Mouse (Mus musculus) testis, adult 2 months (tissue): ENCODE results near the gene Trmt112. TPM values are rescaled to one million over a fixed set of nuclear protein-coding genes. Genes with fewer than 3 reads are reported as not detected.

Source experiments
- H3K27ac ChIP-seq: fragments of 200-500 bp; 2 replicates; pipeline ENCODE4 v1.5.1; 2012; ENCODE audit warnings: low read depth, low read length; ENCODE audit not compliant: control insufficient read depth, insufficient read depth
- H3K27me3 ChIP-seq: fragments of 200-500 bp; 2 replicates; pipeline ENCODE4 v1.6.1; 2012; ENCODE audit warnings: mild to moderate bottlenecking, low read length, moderate library complexity; ENCODE audit not compliant: control insufficient read depth, insufficient read depth
- H3K36me3 ChIP-seq: fragments of 200-500 bp; 2 replicates; pipeline ENCODE4 v1.6.1; 2012; ENCODE audit warnings: mild to moderate bottlenecking, low read length; ENCODE audit not compliant: control insufficient read depth, insufficient read depth
- H3K4me1 ChIP-seq: fragments of 200-500 bp; 2 replicates; pipeline ENCODE4 v1.6.1; 2012; ENCODE audit warnings: low read length; ENCODE audit not compliant: control insufficient read depth, insufficient read depth
- H3K4me3 ChIP-seq: fragments of 200-500 bp; 2 replicates; pipeline ENCODE4 v1.5.1; 2012; ENCODE audit warnings: low read depth, mild to moderate bottlenecking, low read length, moderate library complexity, mixed read lengths; ENCODE audit not compliant: control insufficient read depth
- CTCF ChIP-seq: fragments of 200-500 bp; IDR thresholded peaks from 2 replicates; pipeline ENCODE4 v1.5.1; 2012; ENCODE audit warnings: low read depth, mild to moderate bottlenecking, inconsistent platforms, low read length, moderate library complexity; ENCODE audit not compliant: control insufficient read depth, insufficient read depth, insufficient replicate concordance
- POLR2A ChIP-seq: fragments of 200-500 bp; IDR thresholded peaks from 2 replicates; pipeline ENCODE4 v1.6.1; 2012; ENCODE audit warnings: low read depth, mild to moderate bottlenecking, inconsistent platforms, low read length, moderate library complexity; ENCODE audit not compliant: control insufficient read depth
- polyA plus RNA-seq: library from polyadenylated mRNA; depleted of rRNA; stranded (reverse); fragments of >200 nt; gene quantifications from 2 replicates; pipeline ENCODE4 v1.2.3, GENCODE M21; 2012

The Trmt112 gene
- polyA plus RNA-seq, 1 experiment = 52.9 TPM

DNA sequence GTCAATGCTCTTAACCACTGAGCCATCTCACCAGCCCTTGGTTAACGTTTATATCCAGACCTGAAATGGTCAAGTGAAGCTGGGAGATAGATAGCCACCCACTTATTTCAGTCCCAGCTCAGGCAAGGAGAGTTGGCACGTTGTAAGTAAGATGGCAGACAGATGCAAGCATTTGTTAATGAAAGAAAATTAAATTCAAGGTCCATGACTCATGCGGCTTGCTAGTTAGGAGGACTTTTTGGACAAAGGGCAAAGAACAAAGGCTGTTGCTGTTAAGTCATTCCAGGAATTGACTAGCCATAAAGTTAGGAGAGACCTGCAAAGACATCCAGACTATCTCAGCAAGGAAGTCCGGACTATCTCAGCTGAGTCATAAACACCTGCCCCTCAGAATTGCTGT, 9.9 kb upstream of the Trmt112 start:
- H3K4me3 ChIP-seq = no peak overlapping the region
- no peaks in the 10 kb centered on the region for H3K27me3 ChIP-seq
- H3K4me1 ChIP-seq = no peaks in the 10 kb centered on the region
- H3K27ac ChIP-seq = no peak overlapping the region
- TF ChIP-seq POLR2A = no peak
- no peak for TF ChIP-seq CTCF
- H3K36me3 ChIP-seq = no peaks in the 10 kb centered on the region

DNA sequence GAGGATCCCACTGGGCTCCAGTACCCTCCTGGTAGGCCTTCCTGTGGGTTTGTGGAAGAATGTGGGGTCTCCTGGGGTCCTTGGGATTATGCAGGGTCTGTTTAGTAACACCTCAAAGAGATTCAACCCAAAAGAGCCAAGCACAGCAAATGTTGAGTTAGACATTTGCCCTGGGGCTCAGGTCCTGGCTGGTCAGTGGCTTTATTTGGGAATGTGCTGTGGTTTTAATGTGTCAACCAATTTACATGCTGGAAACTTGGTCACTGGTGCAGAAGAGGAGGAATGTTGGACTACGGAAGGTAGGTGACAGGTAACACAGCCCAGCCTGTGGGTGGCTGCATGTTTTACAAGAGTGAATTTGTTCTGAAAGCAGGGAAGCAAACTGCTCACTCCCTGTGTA, 6.5 kb upstream of the Trmt112 start:
- H3K4me1 ChIP-seq = peaks cover 7% of the 10 kb centered on the region
- no peaks in the 10 kb centered on the region; the same call in 1 of the 2 replicates for H3K36me3 ChIP-seq
- TF ChIP-seq POLR2A (no peak), CTCF (no peak)
- H3K27ac ChIP-seq = no peak overlapping the region
- no peaks in the 10 kb centered on the region for H3K27me3 ChIP-seq
- no peak overlapping the region for H3K4me3 ChIP-seq

DNA sequence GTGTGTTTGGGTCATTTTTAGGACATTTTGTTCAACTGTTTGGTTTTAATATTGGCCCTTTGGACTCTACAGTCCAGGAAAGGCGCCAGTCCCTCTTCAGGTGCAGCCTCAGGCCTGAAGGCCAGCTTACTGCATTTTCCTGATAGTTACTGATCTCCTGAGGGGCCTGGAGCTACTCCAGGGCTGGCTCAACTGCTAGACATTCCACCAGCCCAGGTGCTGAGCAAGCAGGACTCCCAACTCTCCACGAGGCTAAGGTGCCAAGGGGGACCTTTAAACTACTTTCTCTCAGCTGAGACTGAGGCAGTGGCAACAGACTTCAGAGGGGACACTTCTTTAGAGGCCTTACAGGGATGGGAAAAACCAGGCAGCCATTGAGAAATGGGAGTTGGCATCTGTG, 4.7 kb upstream of the Trmt112 start:
- H3K4me1 ChIP-seq = peaks cover 15% of the 10 kb centered on the region
- no peak overlapping the region for H3K4me3 ChIP-seq
- no peak overlapping the region for H3K27ac ChIP-seq
- H3K36me3 ChIP-seq = no peaks in the 10 kb centered on the region; the same call in 1 of the 2 replicates
- TF ChIP-seq POLR2A (no peak), CTCF (no peak)
- H3K27me3 ChIP-seq = no peaks in the 10 kb centered on the region

DNA sequence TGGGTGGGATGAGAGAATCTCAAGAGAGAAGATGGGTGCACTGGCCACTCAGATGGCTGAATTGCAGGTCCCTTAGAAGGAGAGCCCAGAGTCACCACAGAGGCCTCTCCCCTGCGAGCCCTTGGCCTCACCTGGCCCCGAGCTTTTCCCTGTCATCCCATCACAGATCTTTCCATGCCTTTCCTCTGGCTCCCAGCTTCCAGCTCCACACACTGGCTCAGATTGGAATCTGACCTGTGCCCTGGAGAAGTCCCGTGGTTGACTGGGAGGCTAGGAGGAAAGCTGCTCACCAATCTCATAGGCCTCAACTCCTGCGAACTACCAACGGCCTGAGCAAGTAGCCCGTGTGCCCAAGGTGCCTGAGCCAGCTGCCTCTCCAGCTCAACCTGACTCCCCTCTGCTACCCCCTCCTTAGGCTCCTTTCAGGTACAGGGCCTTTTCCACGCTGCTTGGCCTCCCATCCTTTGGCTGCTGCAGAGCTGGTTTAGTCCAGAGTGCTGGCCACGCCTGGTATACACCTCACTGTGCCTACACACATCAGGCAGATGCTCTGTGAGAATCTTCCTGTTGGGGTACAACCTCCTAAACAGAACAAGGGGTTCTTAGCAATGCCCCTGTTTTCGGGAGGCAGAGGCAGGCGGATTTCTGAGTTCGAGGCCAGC, 3.9 kb upstream of the Trmt112 start:
- no peaks in the 10 kb centered on the region; the same call in 1 of the 2 replicates for H3K36me3 ChIP-seq
- TF ChIP-seq POLR2A (no peak), CTCF (no peak)
- no peak overlapping the region for H3K4me3 ChIP-seq
- H3K27me3 ChIP-seq = no peaks in the 10 kb centered on the region
- peaks cover 18% of the 10 kb centered on the region for H3K4me1 ChIP-seq
- no peak overlapping the region for H3K27ac ChIP-seq

DNA sequence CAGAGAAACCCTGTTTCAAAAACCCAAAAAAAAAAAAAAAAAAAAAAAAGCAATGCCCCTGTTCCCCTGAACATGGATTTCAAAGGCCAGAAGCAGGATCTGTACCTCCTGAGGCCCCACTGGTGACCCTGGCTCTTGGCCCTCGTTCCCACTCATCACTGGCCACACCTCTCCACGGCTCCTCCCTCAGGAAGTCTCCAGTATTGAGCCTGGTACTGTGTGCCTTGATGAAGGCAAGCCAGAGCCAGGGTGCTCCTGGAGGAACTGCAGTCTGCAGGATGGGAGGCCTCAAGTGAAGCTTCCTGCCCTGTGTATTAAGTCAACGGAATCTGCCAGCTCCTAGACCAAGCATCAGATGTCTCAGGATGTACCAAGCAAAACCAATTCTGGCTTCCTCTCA, 3.3 kb upstream of the Trmt112 start:
- H3K4me3 ChIP-seq = no peak overlapping the region
- no peak for TF ChIP-seq POLR2A
- TF ChIP-seq CTCF = no peak
- peaks cover 22% of the 10 kb centered on the region for H3K4me1 ChIP-seq
- H3K27ac ChIP-seq = no peak overlapping the region
- no peaks in the 10 kb centered on the region for H3K27me3 ChIP-seq
- no peaks in the 10 kb centered on the region; the same call in 1 of the 2 replicates for H3K36me3 ChIP-seq

DNA sequence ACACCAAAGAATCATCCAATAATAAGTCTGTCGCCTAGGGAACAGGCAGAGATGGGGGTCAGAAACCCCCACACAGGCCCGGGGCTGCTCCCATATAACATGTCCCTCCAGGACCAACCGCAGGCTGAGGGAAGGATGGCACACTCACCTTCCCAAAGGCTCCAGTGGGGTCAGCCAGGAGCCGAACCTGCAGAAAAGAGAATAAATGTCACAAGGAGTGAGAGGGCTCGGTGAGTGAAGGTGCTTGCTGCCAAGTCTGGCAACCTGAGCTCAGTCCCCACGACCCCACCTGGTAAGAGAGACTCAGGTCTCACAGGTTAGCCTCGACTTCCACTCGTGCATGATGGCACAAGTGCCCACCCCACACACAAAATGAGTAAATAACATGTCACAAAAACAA, 2.4 kb upstream of the Trmt112 start:
- no peaks in the 10 kb centered on the region for H3K27me3 ChIP-seq
- H3K4me3 ChIP-seq = no peak overlapping the region
- TF ChIP-seq POLR2A = no peak
- TF ChIP-seq CTCF = no peak
- no peak overlapping the region for H3K27ac ChIP-seq
- peaks cover 23% of the 10 kb centered on the region for H3K4me1 ChIP-seq
- peaks cover 2% of the 10 kb centered on the region; the same call in 1 of the 2 replicates for H3K36me3 ChIP-seq

- H3K4me1 ChIP-seq = peaks cover 23% of the 10 kb centered on the region
- peaks cover 2% of the 10 kb centered on the region; the same call in 1 of the 2 replicates for H3K36me3 ChIP-seq
- no peaks in the 10 kb centered on the region for H3K27me3 ChIP-seq
- no peak overlapping the region for H3K27ac ChIP-seq
- no peak for TF ChIP-seq POLR2A
- no peak for TF ChIP-seq CTCF
- peak overlapping the region; percentile 93 for H3K4me3 ChIP-seq
Measured at GRCm38 (mm10) chr19:6907811-6908540, 1.5 kb upstream of the Trmt112 start.
